Mouse (Mus musculus) Patski (cell line): Measurements from ENCODE around the gene Cdc7. TPM values are rescaled to one million over a fixed set of nuclear protein-coding genes. Genes with fewer than 3 reads are reported as not detected.

ENCODE experiments used
- ATAC-seq: fragments of 100-300 bp; one replicate; pipeline ENCODE4 v1.8.0; 2021
- CTCF ChIA-PET: fragments of 350-600 bp; sonication (Branson Sonifier 250); formaldehyde crosslinking; loops from one replicate; lab custom pipeline; 2022; ENCODE audit warnings: inconsistent platforms; lab: Charles Lee
- POLR2A ChIA-PET: fragments of 350-600 bp; sonication (Branson Sonifier 250); formaldehyde crosslinking; loops from one replicate; lab custom pipeline; 2022; ENCODE audit warnings: antibody characterized with exemption, inconsistent platforms; lab: Charles Lee
- DNase-seq: peaks from one replicate; pipeline ENCODE4 v3.0.0-alpha.2; 2011; ENCODE audit warnings: low read depth, low spot score
- H3K27me3 ChIP-seq: fragments of 371-371 bp; one replicate; pipeline ENCODE4 v1.5.1; 2021
- CTCF ChIP-seq: fragments of 100-300 bp; IDR thresholded peaks from one replicate; pipeline ENCODE4 v1.5.1; 2021
- in situ Hi-C: fragments of 300-500 bp; cut with MboI; formaldehyde crosslinking; loops from 3 replicates; pipeline ENCODE4 v1.11.1; 2018; ENCODE audit warnings: low pct_unique_long_range_greater_than_20kb, mixed read lengths
- polyA plus RNA-seq: library from polyadenylated mRNA; unstranded; gene quantifications from one replicate; pipeline ENCODE4 v1.2.3, GENCODE M21; 2021

Cdc7 gene
- polyA plus RNA-seq, 1 experiment from 2014 or later = 11.7 TPM

GRCm38 (mm10) chr5:107020366-107020765 lies 56.2 kb downstream of the Cdc7 start:
- no peaks in the 10 kb centered on the region for H3K27me3 ChIP-seq
- POLR2A ChIA-PET = no interaction called here
- in situ Hi-C loops = no loop called here
- DNase-seq = no peak
- CTCF ChIA-PET = interaction anchor here (0.7 kb wide), 1 partner anchor 15 kb away, joined by 3 read pairs; no protein-coding TSS in a partner anchor
- no peak for ATAC-seq
- TF ChIP-seq CTCF = no peak

GRCm38 (mm10) chr5:107021291-107022063 lies 57.4 kb downstream of the Cdc7 start:
- in situ Hi-C loops = no loop called here
- CTCF ChIA-PET = interaction anchor here (0.7 to 1.2 kb wide), 2 partner anchors 14 to 19 kb away, joined by 3 to 4 read pairs; no protein-coding TSS in a partner anchor
- POLR2A ChIA-PET = interaction anchor here (0.5 to 1.2 kb wide), 4 partner anchors 9 to 27 kb away, joined by 3 to 5 read pairs (median 4); no protein-coding TSS in a partner anchor
- DNase-seq = no peak
- H3K27me3 ChIP-seq = no peaks in the 10 kb centered on the region
- ATAC-seq = no peak
- TF ChIP-seq CTCF = no peak

GRCm38 (mm10) chr5:107022064-107022428 lies 57.9 kb downstream of the Cdc7 start:
- DNase-seq (no peak), ATAC-seq (no peak)
- H3K27me3 ChIP-seq = no peaks in the 10 kb centered on the region
- in situ Hi-C loops = no loop called here
- CTCF ChIA-PET = interaction anchor here (1.2 kb wide), 1 partner anchor 19 kb away, joined by 4 read pairs; no protein-coding TSS in a partner anchor
- POLR2A ChIA-PET = interaction anchor here (0.5 to 1.2 kb wide), 3 partner anchors 10 to 27 kb away, joined by 3 to 5 read pairs (median 4); no protein-coding TSS in a partner anchor
- TF ChIP-seq CTCF = no peak

GRCm38 (mm10) chr5:107023951-107024350 lies 59.8 kb downstream of the Cdc7 start:
- in situ Hi-C loops = no loop called here
- ATAC-seq (no peak), DNase-seq (no peak)
- CTCF ChIA-PET = no interaction called here
- POLR2A ChIA-PET = no interaction called here
- TF ChIP-seq CTCF = no peak
- no peaks in the 10 kb centered on the region for H3K27me3 ChIP-seq

GRCm38 (mm10) chr5:107025371-107025770 lies 61.2 kb downstream of the Cdc7 start:
- no peak for TF ChIP-seq CTCF
- ATAC-seq (no peak), DNase-seq (no peak)
- H3K27me3 ChIP-seq = no peaks in the 10 kb centered on the region
- ChIA-PET POLR2A (interaction anchor here (0.5 to 1.1 kb wide), 2 partner anchors 102 to 187 kb away, joined by 3 read pairs; no protein-coding TSS in a partner anchor), CTCF (interaction anchor here (0.8 to 1.1 kb wide), 2 partner anchors 10 to 12 kb away, joined by 3 to 4 read pairs; no protein-coding TSS in a partner anchor)
- in situ Hi-C loops = no loop called here

GRCm38 (mm10) chr5:107025809-107026208 lies 61.7 kb downstream of the Cdc7 start:
- ATAC-seq (no peak), DNase-seq (no peak)
- TF ChIP-seq CTCF = no peak
- ChIA-PET POLR2A (no interaction called here), CTCF (interaction anchor here (0.9 to 1.1 kb wide), 2 partner anchors 10 to 12 kb away, joined by 3 to 4 read pairs; no protein-coding TSS in a partner anchor)
- H3K27me3 ChIP-seq = no peaks in the 10 kb centered on the region
- in situ Hi-C loops = no loop called here

GRCm38 (mm10) chr5:107027616-107028015 lies 63.5 kb downstream of the Cdc7 start:
- CTCF ChIA-PET = no interaction called here
- no peak for TF ChIP-seq CTCF
- DNase-seq (no peak), ATAC-seq (no peak)
- no peaks in the 10 kb centered on the region for H3K27me3 ChIP-seq
- in situ Hi-C loops = no loop called here
- POLR2A ChIA-PET = no interaction called here

GRCm38 (mm10) chr5:107028557-107028956 lies 64.4 kb downstream of the Cdc7 start:
- ATAC-seq = no peak
- TF ChIP-seq CTCF = no peak
- no peak for DNase-seq
- H3K27me3 ChIP-seq = no peaks in the 10 kb centered on the region
- POLR2A ChIA-PET = no interaction called here
- in situ Hi-C loops = no loop called here
- CTCF ChIA-PET = interaction anchor here (1.0 to 1.8 kb wide), 2 partner anchors 11 to 20 kb away, joined by 3 to 6 read pairs; no protein-coding TSS in a partner anchor

GRCm38 (mm10) chr5:107029801-107030200 lies 65.7 kb downstream of the Cdc7 start:
- no peak for TF ChIP-seq CTCF
- DNase-seq (no peak), ATAC-seq (peak; percentile 47)
- CTCF ChIA-PET = interaction anchor here (0.7 to 1.8 kb wide), 4 partner anchors 12 to 18 kb away, joined by 3 to 7 read pairs (median 4); no protein-coding TSS in a partner anchor
- POLR2A ChIA-PET = no interaction called here
- in situ Hi-C loops = no loop called here
- H3K27me3 ChIP-seq = no peaks in the 10 kb centered on the region

- ChIA-PET POLR2A (no interaction called here), CTCF (no interaction called here)
- in situ Hi-C loops = no loop called here
- ATAC-seq (no peak), DNase-seq (no peak)
- H3K27me3 ChIP-seq = no peaks in the 10 kb centered on the region
- TF ChIP-seq CTCF = no peak
These were observed 66.7 kb downstream of the Cdc7 start for GRCm38 (mm10) chr5:107030821-107031220.

Other genes with a start within 250 kb of the Cdc7 start
- 0.03 TPM for gene Hfm1, start 38.0 kb upstream of the Cdc7 start, polyA plus RNA-seq